Mouse (Mus musculus) stomach, postnatal 0 days (tissue): Measurements from ENCODE around the gene 1700067P10Rik.

Experiments
- CTCF ChIP-seq: IDR thresholded peaks from 2 replicates; pipeline ENCODE4 v1.5.1; 2016; ENCODE audit warnings: antibody characterized with exemption, low read depth, mild to moderate bottlenecking, moderate library complexity
- EP300 ChIP-seq: optimal IDR thresholded peaks from 2 replicates; pipeline ENCODE3; 2016; ENCODE audit warnings: antibody characterized with exemption

- TF ChIP-seq EP300 (no peak), CTCF (no peak)
Measured at GRCm38 (mm10) chr17:48132810-48133209, 43.7 kb downstream of the 1700067P10Rik start.
